Mouse (Mus musculus) G1E (cell line): ENCODE data around the gene Orm1.

Experiments used
- CTCF ChIP-seq: IDR thresholded peaks from 2 replicates; pipeline ENCODE4 v1.5.1; 2012; ENCODE audit warnings: low read depth, low read length, inconsistent platforms, mixed read lengths
- POLR2AphosphoS5 ChIP-seq: IDR thresholded peaks from 2 replicates; pipeline ENCODE4 v1.6.1; 2012; ENCODE audit warnings: low read depth, low read length, inconsistent platforms; ENCODE audit not compliant: insufficient replicate concordance
- TAL1 ChIP-seq: conservative IDR thresholded peaks from 2 replicates; pipeline ENCODE4 v1.6.1; 2012; ENCODE audit warnings: low read depth, low read length, inconsistent platforms, mixed read lengths

GRCm38 (mm10) chr4:63298191-63298590 lies 46.2 kb upstream of the Orm1 start:
- TF ChIP-seq POLR2AphosphoS5, result no peak
- no peak for TF ChIP-seq CTCF
- TF ChIP-seq TAL1, result no peak
